Mouse (Mus musculus) right cerebral cortex, postnatal 14 days (tissue): ENCODE measurements around the gene Mrps18b.

Source experiments
- DNase-seq: peaks from one replicate; pipeline ENCODE4 v3.0.0; 2022

The Mrps18b gene

GRCm38 (mm10) chr17:35917463-35918251, 1.5 kb upstream of the Mrps18b start:
- no peak for DNase-seq

DNA sequence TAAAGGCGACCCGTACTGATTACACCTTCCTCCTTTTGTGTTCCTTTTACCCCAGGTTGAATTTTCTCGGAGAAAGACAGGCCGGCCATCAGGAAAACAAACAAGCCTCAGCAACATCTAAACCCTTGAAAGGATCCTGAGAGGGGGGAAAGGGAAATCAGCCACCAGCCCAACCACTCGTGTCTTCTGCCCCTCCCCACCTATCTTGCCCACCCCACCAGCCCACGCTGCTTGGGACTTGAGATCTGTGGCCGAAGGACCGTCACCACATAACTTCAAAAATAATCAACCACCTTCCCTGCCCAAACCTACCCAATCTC, 914 bp upstream of the Mrps18b start:
- no peak for DNase-seq

GRCm38 (mm10) chr17:35915538-35916296, 472 bp downstream of the Mrps18b start:
- no peak for DNase-seq

DNA sequence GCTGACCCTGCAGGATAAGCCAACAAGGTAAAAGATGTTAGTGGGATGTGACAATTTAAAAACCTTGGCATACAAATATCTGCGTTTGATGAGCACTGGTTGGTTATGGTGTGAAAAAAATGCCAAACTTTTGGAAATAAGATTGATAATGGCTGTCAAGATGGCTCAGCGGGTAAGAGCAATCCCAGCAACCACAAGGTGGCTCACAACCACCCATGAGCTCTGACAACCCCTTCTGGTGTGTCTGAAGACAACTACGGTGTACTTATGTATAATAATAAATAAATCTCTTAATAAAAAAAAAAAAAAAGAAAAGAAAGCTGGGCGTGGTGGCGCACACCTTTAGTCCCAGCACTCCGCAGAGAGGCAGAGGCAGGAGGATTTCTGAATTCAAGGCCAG, 1.2 kb downstream of the Mrps18b start:
- no peak for DNase-seq

DNA sequence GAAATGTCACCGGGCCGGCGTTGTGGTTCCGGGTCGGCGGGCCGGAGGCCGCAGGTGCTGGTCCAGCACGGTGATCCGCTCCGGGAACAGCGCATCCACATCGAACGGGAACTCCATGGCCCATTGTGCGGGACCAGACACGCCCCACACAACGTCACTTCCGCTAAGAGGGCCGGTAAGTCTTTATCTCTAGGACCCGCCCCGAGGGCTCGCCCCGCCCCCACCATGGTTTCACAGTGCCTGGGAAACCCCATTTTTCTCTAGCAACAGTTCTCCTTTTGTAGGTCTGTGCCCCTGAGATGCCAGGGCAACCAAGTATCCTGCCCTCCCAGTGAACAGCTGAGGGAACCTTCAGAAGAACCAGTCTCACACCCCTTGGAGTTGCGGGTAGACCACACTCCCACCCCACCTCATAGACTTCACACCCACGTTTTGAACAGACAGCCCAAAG, 6.2 kb downstream of the Mrps18b start, which contains the start of gene Atat1:
Atat1 (minus strand) TSS at position 157 of the 451 bp plus-strand sequence.
- DNase-seq, result peak; percentile 96

DNA sequence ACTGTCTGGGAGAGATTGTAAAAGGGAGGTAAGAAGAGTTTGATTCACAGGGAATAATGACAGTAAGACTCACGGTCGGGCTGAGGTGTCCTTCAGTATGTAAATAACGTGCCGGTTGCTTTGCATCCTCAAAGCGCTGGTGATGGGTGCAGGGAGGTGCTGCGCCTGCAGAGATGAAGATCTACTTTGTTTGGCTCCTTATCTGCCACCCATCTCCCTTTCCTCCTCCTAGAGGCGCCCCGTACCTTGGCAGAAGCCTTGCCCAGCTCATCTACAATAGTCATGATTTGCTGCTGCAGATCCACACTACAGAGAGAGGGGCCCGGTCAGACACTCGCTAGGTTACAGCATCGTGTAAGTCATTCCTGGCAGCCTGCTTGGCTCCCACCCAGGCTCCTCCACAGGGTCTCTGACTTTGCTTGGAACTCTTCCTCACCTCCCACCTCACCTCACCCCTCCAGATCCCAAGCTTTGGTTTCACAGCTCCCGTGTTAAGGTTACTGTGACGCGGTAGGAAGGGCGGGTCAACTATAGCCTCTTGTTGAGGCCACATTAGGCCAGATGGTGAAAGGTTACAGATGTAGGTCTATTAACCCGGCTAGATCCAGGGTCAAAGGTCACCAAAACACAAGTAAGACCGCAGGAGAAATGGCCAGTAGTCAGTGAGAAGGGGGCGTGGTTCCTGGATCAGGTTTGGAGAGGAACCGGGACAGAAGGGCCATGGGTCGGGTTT, 6.8 kb downstream of the Mrps18b start:
- DNase-seq, result no peak

DNA sequence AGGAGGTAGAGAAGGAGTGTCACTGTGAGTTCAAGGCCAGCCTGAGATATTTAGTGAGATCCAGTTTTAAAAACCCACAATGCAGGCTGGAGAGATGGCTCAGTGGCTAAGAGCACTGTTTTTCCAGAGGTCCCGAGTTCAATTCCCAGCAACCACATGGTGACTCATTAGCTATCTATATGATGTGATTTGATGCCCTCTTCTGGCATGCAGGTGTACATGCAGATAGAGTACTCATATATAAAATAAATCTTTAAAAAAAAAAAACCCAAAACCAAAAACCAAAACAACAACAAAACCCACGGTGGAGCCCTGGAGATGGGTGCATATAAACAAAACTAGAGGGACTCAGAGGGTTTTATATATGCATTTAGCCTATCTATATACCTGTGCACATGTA, 8.6 kb downstream of the Mrps18b start:
- DNase-seq, result no peak

DNA sequence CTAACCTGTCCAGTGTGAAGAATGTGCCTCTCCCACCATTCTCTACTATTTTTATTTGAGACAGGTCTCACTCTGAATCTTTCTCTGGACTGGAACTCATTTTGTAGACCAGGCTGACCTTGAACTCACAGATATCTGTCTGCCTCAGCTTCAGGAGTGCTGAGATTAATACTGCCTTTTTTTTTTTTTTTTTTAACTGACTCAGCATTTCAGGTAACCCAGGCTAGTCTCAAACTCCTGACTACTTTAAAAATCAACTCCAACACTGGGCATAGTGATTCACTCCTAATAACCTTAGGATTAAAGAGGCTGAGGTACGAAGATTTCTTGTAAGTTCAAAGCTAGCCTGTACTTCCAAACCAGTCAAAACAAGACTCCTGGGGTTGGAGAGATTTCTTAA, 10.6 kb downstream of the Mrps18b start:
- no peak for DNase-seq

GRCm38 (mm10) chr17:35903992-35904355, 12.2 kb downstream of the Mrps18b start:
- no peak for DNase-seq

- DNase-seq, result no peak
These were observed 12.7 kb downstream of the Mrps18b start for GRCm38 (mm10) chr17:35903343-35903991.

DNA sequence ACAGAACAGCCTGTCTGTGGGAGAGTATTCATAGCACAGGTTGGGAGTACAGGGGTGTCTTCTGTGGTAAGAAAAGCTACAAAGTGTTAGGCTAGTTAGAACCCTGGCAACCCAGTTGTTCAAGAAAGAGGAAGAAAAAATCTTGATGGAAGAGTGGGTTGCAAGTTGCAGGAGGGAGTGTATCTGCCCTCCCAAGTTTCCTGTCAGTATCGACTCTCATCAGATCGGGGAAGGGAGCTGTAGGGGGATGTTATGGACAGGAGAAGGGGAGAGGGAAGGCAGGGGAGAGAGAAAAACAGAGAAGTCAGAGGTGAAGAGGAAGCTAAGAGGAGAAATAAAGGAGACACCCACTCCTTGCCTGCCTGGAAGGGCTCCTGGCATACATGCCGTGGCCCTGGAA, 15.6 kb downstream of the Mrps18b start:
- no peak for DNase-seq

DNA sequence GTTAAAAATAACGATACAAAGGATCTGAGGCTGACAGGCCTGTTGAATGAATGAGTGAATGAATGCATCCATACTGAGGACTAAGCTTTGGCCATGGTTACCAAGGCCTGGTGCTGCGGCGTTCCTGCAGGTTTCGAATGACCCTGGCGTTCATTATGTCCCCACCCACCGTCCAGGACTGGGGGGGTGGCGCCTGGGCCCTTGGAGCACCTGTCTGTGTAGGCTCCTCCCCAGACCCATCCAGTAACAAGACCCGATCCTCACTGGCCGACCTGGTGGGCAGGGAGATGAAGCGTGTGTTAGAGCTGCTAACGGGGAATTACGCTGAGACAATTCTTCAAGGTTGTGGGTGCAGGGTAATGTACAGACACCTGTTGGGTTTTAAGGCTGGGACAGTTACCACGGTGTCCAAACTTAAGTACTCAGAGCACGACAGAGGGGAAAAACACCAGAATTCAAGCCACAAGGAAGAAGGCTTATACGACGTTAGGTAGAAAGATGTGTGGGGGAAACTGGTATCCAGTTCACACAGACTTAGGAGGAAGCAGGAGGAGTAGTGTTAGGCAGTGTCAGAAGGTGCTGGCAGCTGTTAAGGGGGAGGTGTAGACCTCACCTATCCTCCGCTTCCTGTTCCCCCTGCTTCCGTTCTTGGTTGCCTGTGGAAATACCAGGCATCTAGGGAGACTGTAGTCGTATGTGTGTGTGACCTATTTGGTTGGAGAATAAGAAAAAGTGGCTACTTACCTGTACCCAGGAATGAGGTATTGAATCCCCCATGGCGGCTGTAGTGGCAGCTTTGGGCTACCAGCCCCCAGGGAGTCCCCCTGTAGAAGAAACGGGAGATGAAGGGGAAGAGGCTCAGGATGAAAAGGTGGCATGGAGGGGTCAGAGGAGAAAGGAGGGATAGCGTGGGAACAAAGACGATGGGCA, 18.3 kb downstream of the Mrps18b start:
- DNase-seq, result no peak

DNA sequence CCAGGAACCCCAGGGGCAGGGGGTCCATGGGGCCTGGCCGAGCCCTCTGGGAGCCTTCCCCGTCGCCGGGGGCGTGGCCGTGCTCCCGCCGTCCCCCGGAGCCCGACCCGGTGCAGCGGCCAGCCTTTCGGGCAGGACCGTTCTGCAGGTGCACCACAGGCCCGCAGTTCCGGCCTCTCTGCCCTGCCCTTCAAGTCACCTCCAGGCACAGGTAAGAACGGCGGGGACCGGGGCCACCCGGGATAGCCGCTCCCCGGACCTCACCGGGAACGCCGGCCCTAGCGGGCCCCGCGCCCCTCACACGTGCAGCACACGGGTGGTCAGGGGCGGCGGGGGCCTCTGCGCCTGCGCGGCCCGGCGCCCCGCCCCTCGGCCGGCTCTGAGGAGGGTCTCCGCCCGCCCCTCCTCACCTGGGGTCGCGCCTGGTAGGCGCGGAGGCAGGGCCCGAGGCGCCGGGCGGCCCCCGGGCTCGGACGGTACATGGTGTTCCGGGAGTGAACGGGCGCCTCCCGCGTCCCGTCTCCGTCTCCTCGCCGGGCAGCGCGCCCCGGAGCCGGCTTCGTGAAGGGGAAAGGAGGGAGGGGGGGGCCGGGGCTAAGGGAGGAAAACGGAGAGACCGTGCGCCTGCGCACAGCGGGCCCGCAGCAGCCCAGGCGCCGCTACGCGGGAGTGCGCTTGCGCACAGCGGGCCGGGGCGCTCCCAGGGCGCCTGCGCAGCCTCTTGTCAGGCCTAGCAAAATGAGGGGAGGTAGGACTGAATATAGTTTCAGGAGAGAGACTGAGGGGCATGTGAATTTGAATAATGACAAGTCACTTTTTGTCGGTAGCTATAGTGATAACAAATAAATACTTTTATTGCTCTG, 19.2 kb downstream of the Mrps18b start, which contains the start of gene 2310061I04Rik:
2310061I04Rik (minus strand) TSS at position 651 of the 863 bp plus-strand sequence.
- peak; percentile 88 for DNase-seq

DNA sequence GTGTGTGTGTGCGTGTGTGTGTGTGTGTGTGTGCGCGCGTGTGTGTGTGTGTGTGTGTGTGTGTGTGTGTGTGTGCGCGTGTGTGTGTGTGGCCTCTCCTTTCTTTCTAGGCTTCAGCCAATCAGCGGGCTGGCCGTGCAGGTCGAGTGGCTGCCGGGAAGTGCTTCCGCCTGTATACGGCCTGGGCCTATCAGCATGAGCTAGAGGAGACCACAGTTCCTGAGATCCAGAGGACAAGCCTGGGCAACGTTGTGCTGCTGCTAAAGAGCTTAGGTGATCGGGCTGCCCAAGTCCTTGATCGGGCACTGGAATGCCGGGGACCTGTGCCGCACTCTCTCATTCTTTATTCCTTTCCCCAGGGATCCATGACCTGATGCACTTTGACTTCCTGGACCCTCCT, 28.5 kb downstream of the Mrps18b start:
- DNase-seq, result no peak

GRCm38 (mm10) chr17:35883777-35884176, 32.4 kb downstream of the Mrps18b start:
- no peak for DNase-seq

- DNase-seq, result no peak
These were observed 33.3 kb downstream of the Mrps18b start for GRCm38 (mm10) chr17:35882924-35883323.

DNA sequence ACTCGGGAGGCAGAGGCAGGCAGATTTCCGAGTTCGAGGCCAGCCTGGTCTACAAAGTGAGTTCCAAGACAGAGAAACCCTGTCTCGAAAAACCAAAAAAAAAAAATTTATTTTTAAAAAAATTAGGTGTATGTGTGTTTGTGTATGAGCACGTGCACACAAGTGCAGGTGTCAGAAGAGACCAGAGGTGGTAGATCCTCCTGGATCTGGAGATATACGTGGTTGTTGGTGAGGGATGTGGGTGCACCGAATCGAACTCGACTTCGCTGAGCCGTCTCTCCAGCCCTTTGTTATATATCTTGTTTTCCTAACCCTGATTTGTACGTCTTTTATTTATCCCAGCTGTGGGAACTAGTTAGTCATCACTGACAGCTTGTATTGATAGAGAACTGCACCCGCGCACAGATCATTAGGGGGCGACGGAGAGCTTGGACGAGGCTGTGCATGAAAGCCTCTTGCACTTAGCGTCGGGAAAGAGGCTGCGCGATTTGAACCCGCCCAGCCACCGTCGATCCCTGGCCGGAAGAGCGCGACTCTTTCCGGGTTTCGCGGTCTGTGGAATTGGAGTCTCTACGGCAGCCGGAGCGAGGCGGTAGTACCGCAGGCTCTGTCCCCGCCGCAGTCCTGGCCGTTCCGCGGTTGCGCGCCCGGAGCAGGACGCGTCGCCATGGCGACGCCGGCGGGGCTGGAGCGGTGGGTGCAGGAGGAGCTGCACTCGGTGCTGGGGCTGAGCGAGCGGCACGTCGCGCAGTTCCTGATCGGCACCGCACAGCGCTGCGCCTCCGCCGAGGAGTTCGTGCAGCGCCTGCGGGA, 36.7 kb downstream of the Mrps18b start, which contains the start of gene Dhx16:
Dhx16 (plus strand) TSS at position 575 of the 813 bp plus-strand sequence.
- peak; percentile 96 for DNase-seq

DNA sequence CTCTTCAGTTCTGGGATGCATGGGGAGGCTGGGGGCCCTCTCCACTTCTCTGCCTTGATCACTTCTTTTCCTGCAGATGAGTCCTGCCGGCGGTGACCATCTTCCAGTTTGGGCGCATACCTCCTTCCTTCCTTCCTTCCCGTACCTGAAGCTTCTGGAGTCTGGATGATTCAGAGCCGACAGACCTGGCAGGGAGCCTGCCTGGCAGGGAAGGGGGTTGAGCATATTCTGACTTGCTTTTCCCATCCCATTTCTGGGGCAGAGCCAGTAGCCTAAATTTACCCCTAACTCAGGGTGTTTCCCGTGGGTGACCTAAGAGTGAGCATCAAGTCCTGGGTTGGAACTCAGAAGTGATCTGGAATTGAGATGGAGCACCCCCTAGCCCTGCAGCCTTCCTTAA, 41.5 kb downstream of the Mrps18b start:
- peak; percentile 61 for DNase-seq

- peak; percentile 87 for DNase-seq
These were observed 42.2 kb downstream of the Mrps18b start for GRCm38 (mm10) chr17:35873774-35874519.
